Mouse (Mus musculus) kidney, postnatal 25 days (tissue): ENCODE measurements at regions not wholly inside any gene's neighbourhood (a gene's known extent, or its start where the extent isn't known, plus 50 kb on each side); places are given as distances from the start of the nearest gene placed in this dataset.

Experiments used
- DNase-seq, 2 experiments: peaks; one replicate each; pipeline ENCODE4 v3.0.0; 2021; ENCODE audit warnings: mixed read lengths in 2 of 2

- no peak for DNase-seq
Observed at GRCm38 (mm10) chr7:98768460-98768859, 65.6 kb downstream of the Thap12 start.

GRCm38 (mm10) chr7:98769111-98769734, 65.7 kb upstream of the Wnt11 start:
- no peak for DNase-seq

GRCm38 (mm10) chr7:98770257-98770890, 64.5 kb upstream of the Wnt11 start:
- DNase-seq = no peak

- no peak for DNase-seq
Observed at GRCm38 (mm10) chr7:98771134-98771775, 63.7 kb upstream of the Wnt11 start.

- DNase-seq = no peak
Observed at GRCm38 (mm10) chr7:98774597-98774996, 60.3 kb upstream of the Wnt11 start.

- DNase-seq = no peak
Observed at GRCm38 (mm10) chr7:98775031-98775430, 59.9 kb upstream of the Wnt11 start.

GRCm38 (mm10) chr7:98777304-98777849, 57.5 kb upstream of the Wnt11 start:
- peak in 1 of 2 experiments; percentile 49 for DNase-seq

- DNase-seq = peak; percentile 80 to 87
Observed at GRCm38 (mm10) chr7:98778929-98779328, 56.0 kb upstream of the Wnt11 start.

- no peak for DNase-seq
Observed at GRCm38 (mm10) chr7:98783521-98783920, 51.4 kb upstream of the Wnt11 start.

- DNase-seq = peak; percentile 72 to 77
Observed at GRCm38 (mm10) chr7:98783954-98784353, 51.0 kb upstream of the Wnt11 start.

GRCm38 (mm10) chr7:98784369-98784931, 50.5 kb upstream of the Wnt11 start:
- no peak for DNase-seq
